Mouse (Mus musculus): ENCODE results near the gene Mtmr14.

DNA sequence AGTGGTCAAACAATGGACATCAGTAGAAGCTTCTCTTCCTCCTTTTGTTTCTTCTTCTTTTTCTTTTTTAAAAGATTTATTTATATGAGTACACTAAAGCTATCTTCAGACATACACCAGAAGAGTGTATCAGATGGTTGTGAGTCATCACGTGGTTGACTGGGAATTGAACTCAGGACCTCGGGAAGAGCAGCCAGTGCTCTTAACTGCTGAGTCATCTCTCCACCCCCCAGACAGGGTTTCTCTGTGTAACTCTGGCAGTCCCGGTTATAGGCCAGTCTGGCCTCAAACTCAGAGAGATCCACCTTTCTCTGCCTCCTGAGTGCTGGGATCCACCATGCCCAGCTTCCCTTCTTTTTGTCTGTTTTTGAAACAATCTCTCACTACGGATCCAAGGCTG lies 59.0 kb downstream of the Mtmr14 start:
- TF ChIP-seq CTCF (IDR thresholded peaks at IDR 0.05; ENCODE audit: borderline replicate concordance, extremely low read depth, insufficient read depth, insufficient read length) (no peak), POLR2A (IDR thresholded peaks at IDR 0.05; ENCODE audit: borderline replicate concordance, extremely low read depth, insufficient read depth, insufficient read length, poor library complexity, severe bottlenecking) (no peak)
